Mouse (Mus musculus): ENCODE results near the gene Zfp503. TPM values are rescaled to one million over a fixed set of nuclear protein-coding genes. Genes with fewer than 3 reads are reported as not detected.

Gene Zfp503
- polyA plus RNA-seq (2017; shearing (Covaris generic)): 0.09 TPM

GRCm38 (mm10) chr14:21989291-21989913 is at the start of gene Zfp503:
Gene Zfp503 (minus strand): TSS chr14:21989601.

GRCm38 (mm10) chr14:22019252-22019948 is 30.0 kb upstream of the Zfp503 start, which contains the start of gene Lrmda:
Gene Lrmda (plus strand): TSS chr14:22019712.

Other genes with a start within 250 kb of the Zfp503 start
- gene Samd8, start 239.1 kb downstream of the Zfp503 start, polyA plus RNA-seq (2017; shearing (Covaris generic)): 36.5 TPM
- 0.61 TPM for gene Dusp13, start 238.4 kb downstream of the Zfp503 start, polyA plus RNA-seq (2017; shearing (Covaris generic))
- gene Vdac2, start 164.4 kb downstream of the Zfp503 start, polyA plus RNA-seq (2017; shearing (Covaris generic)): 117 TPM
- gene Comtd1, start 140.6 kb downstream of the Zfp503 start, polyA plus RNA-seq (2017; shearing (Covaris generic)): 13.7 TPM
- not detected for gene Lrmda, start 30.1 kb upstream of the Zfp503 start, polyA plus RNA-seq (2017; shearing (Covaris generic))

Data from effector memory CD4-positive, alpha-beta T cell, adult 5 months (primary cell).